8 mouse cellular contexts compared by ENCODE assay signal in the genomic region with DNA sequence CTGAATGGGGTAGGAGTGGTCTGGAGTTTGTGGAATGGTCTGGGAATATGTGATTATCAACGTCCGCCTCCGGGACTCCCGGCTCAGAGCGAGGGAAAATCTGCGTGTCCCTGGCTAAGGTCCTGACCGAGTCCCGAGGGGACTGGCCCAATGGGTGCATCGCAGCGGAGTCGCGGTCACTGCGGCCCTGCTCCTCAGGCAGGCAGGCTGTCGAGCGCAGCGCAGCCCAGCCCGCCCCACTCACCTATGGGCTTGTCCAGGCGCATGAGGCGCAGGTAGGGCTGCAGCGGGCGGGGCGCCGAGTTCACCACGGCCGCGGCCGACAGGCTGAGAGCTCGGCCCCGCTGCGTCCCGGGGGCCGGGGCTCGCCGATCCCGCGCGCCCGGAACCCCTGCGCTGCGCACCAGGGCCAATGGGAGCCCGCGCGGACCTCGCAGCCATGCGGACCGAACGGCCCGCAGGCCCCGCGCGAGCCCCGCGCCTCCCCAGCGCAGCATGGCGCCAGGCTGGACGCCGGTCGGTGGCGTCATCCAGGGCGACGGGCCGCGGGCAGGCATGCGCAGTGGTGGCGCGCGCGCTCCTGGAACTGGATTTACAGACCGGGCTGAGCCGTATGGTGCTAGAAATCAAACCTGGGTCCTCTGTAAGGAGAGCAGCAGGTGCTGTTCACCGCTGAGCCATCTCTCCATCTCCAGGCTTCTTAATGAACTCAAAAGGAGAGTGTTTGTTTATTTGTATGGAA. TPM values are rescaled to one million over a fixed set of nuclear protein-coding genes. Genes with fewer than 3 reads are reported as not detected.
DNase-seq lines count a peak whose midpoint lies in the region; ATAC-seq and TF ChIP-seq lines count a peak whose summit lies in the region.

No protein-coding gene starts in this region.

- H3K4me2 ChIP-seq in heart, embryonic 11.5 days: peak overlapping the region; percentile 76
- peak overlapping the region; percentile 84 for H3K4me2 ChIP-seq in kidney, embryonic 16.5 days (replicated peaks; ENCODE audit: low read depth, low read length)
- peak overlapping the region; percentile 67 for H3K4me2 ChIP-seq in liver, embryonic 11.5 days
- H3K4me2 ChIP-seq in myocyte (ENCODE audit: low read depth): peak overlapping the region; percentile 70

- peak overlapping the region; percentile 76 for H3K4me3 ChIP-seq in heart, embryonic 11.5 days (ENCODE audit: low read depth, low read length)
- H3K4me3 ChIP-seq in kidney, embryonic 16.5 days (ENCODE audit: low read length): peak overlapping the region; percentile 86
- peak overlapping the region; percentile 80 for H3K4me3 ChIP-seq in liver, embryonic 11.5 days (ENCODE audit: low read depth, low read length)
- peak overlapping the region; percentile 25 for H3K4me3 ChIP-seq in myocyte

- H3K36me3 ChIP-seq in heart, embryonic 11.5 days (ENCODE audit: control insufficient read depth, insufficient read depth, low read length): no peaks in the 10 kb centered on the region
- peaks cover 3% of the 10 kb centered on the region; the same call in 1 of the 2 replicates for H3K36me3 ChIP-seq in kidney, embryonic 16.5 days (ENCODE audit: insufficient read depth, low read length)
- H3K36me3 ChIP-seq in liver, embryonic 11.5 days (ENCODE audit: control insufficient read depth, insufficient read depth, low read length): no peaks in the 10 kb centered on the region
- H3K36me3 ChIP-seq in myocyte (ENCODE audit: control insufficient read depth, insufficient read depth): no peaks in the 10 kb centered on the region

- peak overlapping the region; percentile 35; the same call in 1 of the 2 replicates for H3K27ac ChIP-seq in heart, embryonic 11.5 days (ENCODE audit: low read depth, low read length)
- H3K27ac ChIP-seq in kidney, embryonic 16.5 days (ENCODE audit: low read length): peak overlapping the region; percentile 56; the same call in 1 of the 2 replicates
- peak overlapping the region; percentile 63 for H3K27ac ChIP-seq in liver, embryonic 11.5 days (ENCODE audit: low read depth, low read length)

- ATAC-seq in erythroblast, adult 5-6 weeks (replicated peaks; ENCODE audit: low FRiP score, poor library complexity, severe bottlenecking): peak; percentile 83
- ATAC-seq in heart, embryonic 11.5 days (replicated peaks; ENCODE audit: insufficient number of reproducible peaks, low FRiP score, low TSS enrichment): peak; percentile 92
- ATAC-seq in kidney, embryonic 16.5 days (ENCODE audit: low FRiP score, low TSS enrichment): peak; percentile 95
- peak; percentile 94 for ATAC-seq in liver, embryonic 11.5 days (replicated peaks; ENCODE audit: low FRiP score)

- TF ChIP-seq POLR2A in brain, embryonic 14.5 days (IDR thresholded peaks at IDR 0.05; ENCODE audit: borderline replicate concordance, extremely low read depth, insufficient read depth, insufficient read length, poor library complexity, severe bottlenecking): peak; percentile 99
- peak; percentile 88 for TF ChIP-seq POLR2A in myocyte (IDR thresholded peaks at IDR 0.05; ENCODE audit: insufficient read length, low read depth)

- H3K27me3 ChIP-seq in heart, embryonic 11.5 days (ENCODE audit: control insufficient read depth, insufficient read depth, low read length): no peaks in the 10 kb centered on the region
- H3K27me3 ChIP-seq in kidney, embryonic 16.5 days (ENCODE audit: insufficient read depth, low read length): no peaks in the 10 kb centered on the region
- H3K27me3 ChIP-seq in liver, embryonic 11.5 days (replicated peaks; ENCODE audit: control insufficient read depth, insufficient read depth, low read length): no peaks in the 10 kb centered on the region
- H3K27me3 ChIP-seq in myocyte (ENCODE audit: control insufficient read depth, insufficient read depth, insufficient read length): no peaks in the 10 kb centered on the region

- peak overlapping the region; percentile 49 for H3ac ChIP-seq in myocyte (ENCODE audit: control insufficient read depth, insufficient read length)

- no peaks in the 10 kb centered on the region for H3K4me1 ChIP-seq in heart, embryonic 11.5 days (ENCODE audit: control insufficient read depth, insufficient read depth, low read length)
- peaks cover 22% of the 10 kb centered on the region for H3K4me1 ChIP-seq in kidney, embryonic 16.5 days (ENCODE audit: insufficient read depth, low read length)
- H3K4me1 ChIP-seq in liver, embryonic 11.5 days (replicated peaks; ENCODE audit: control insufficient read depth, insufficient read depth, low read length): peaks cover 16% of the 10 kb centered on the region

- no peaks in the 10 kb centered on the region for H3K9me3 ChIP-seq in heart, embryonic 11.5 days (replicated peaks; ENCODE audit: control insufficient read depth, low read length)
- H3K9me3 ChIP-seq in kidney, embryonic 16.5 days (ENCODE audit: low read length): no peaks in the 10 kb centered on the region
- no peaks in the 10 kb centered on the region for H3K9me3 ChIP-seq in liver, embryonic 11.5 days (ENCODE audit: control insufficient read depth, low read length)

- peak; percentile 87 for DNase-seq in CD4-positive helper T cell, adult 2 months (ENCODE audit: low read depth, low spot score)
- DNase-seq in brain, embryonic 14.5 days (ENCODE audit: low read depth): peak; percentile 94
- peak; percentile 88 for DNase-seq in liver, embryonic 11.5 days (ENCODE audit: low spot score)
- DNase-seq in spleen, postnatal 4 days (ENCODE audit: low spot score in 2 of 2): peak; percentile 89 to 95

- WGBS in heart, embryonic 11.5 days (ENCODE audit: insufficient replicate concordance): under 1% methylated on average over 66 of the region's 71 CpGs
- under 1% methylated on average over 71 of the region's 71 CpGs for WGBS in kidney, embryonic 16.5 days
- 1% methylated on average over 71 of the region's 71 CpGs for WGBS in liver, embryonic 11.5 days

- H3K79me2 ChIP-seq in myocyte (ENCODE audit: control insufficient read depth, insufficient read depth): peaks cover 21% of the 10 kb centered on the region

- H3K9ac ChIP-seq in heart, embryonic 11.5 days (ENCODE audit: low read depth, low read length): peak overlapping the region; percentile 92
- H3K9ac ChIP-seq in kidney, embryonic 16.5 days (replicated peaks; ENCODE audit: low read length): peak overlapping the region; percentile 84
- peak overlapping the region; percentile 87 for H3K9ac ChIP-seq in liver, embryonic 11.5 days (ENCODE audit: low read depth, low read length)

- no peak for TF ChIP-seq CTCF in brain, embryonic 14.5 days (IDR thresholded peaks at IDR 0.05; ENCODE audit: borderline replicate concordance, extremely low read depth, insufficient read depth, insufficient read length)

TF ChIP-seq in myocyte, 11 proteins besides CTCF, POLR2A, EP300 and RAD21:
- TF ChIP-seq TCF3 (IDR thresholded peaks at IDR 0.05; ENCODE audit: insufficient read length, low read depth) (no peak), USF1 (IDR thresholded peaks at IDR 0.05; ENCODE audit: low read depth) (no peak), MYOG (IDR thresholded peaks at IDR 0.05; ENCODE audit: control insufficient read depth in 1 of 3, insufficient read depth in 1 of 3, insufficient read length in 2 of 3, low read depth in 2 of 3) (peak in 1 of 3 experiments; percentile 2), SRF (IDR thresholded peaks at IDR 0.05; ENCODE audit: control insufficient read depth, insufficient read length, low read depth) (peak; percentile 72), POLR2AphosphoS2 (IDR thresholded peaks at IDR 0.05; ENCODE audit: insufficient read length, low read depth) (peak; percentile 72), E2F4 (IDR thresholded peaks at IDR 0.05; ENCODE audit: insufficient read depth) (peak; percentile 40)

RNA-seq across cellular contexts. Expression of a gene that starts 1.0 kb away (rescaled TPM):
- polyA plus RNA-seq in brain, embryonic 14.5 days (2012; rRNA removed): 66.9 and 87.9 TPM in 2 replicates
- 3.5 and 6.1 TPM in 2 replicates for total RNA-seq in erythroblast, adult 5-6 weeks (2015; ENCODE audit: low replicate concordance)
- total RNA-seq in erythroblast, adult 5-6 weeks (2017; ENCODE audit: low replicate concordance): 3.2 and 8.3 TPM in 2 replicates
- 64.3 and 70.8 TPM in 2 replicates for polyA plus RNA-seq in heart, embryonic 11.5 days (2014; fragmentation: Nextera tagmentation; extraction: Ambion mirVana)
- polyA plus RNA-seq in kidney, embryonic 16.5 days (2015; fragmentation: Nextera tagmentation; extraction: Ambion mirVana): 68.5 and 70.3 TPM in 2 replicates
- 58.7 and 63.6 TPM in 2 replicates for polyA plus RNA-seq in liver, embryonic 11.5 days (2014; fragmentation: Nextera tagmentation; extraction: Ambion mirVana)
- 35.8 TPM for polyA plus RNA-seq in myocyte (2012; fragmentation: generic; extraction: Trizol)

RNA-seq across cellular contexts. Expression of a gene that starts 45.6 kb away (rescaled TPM):
- polyA plus RNA-seq in brain, embryonic 14.5 days (2012; rRNA removed): 0.45 and 0.53 TPM in 2 replicates
- 3.8 and 5.0 TPM in 2 replicates for total RNA-seq in erythroblast, adult 5-6 weeks (2015; ENCODE audit: low replicate concordance)
- total RNA-seq in erythroblast, adult 5-6 weeks (2017; ENCODE audit: low replicate concordance): 4.5 and 6.6 TPM in 2 replicates
- polyA plus RNA-seq in heart, embryonic 11.5 days (2014; fragmentation: Nextera tagmentation; extraction: Ambion mirVana): 1.1 and 1.7 TPM in 2 replicates
- 4.0 and 4.5 TPM in 2 replicates for polyA plus RNA-seq in kidney, embryonic 16.5 days (2015; fragmentation: Nextera tagmentation; extraction: Ambion mirVana)
- 2.0 and 3.0 TPM in 2 replicates for polyA plus RNA-seq in liver, embryonic 11.5 days (2014; fragmentation: Nextera tagmentation; extraction: Ambion mirVana)
- polyA plus RNA-seq in myocyte (2012; fragmentation: generic; extraction: Trizol): 0.66 TPM

Comparison
In these comparisons a context has a peak if more than half of its experiments do, and no peak if none do; other contexts are left out.
1. Peak in every context shown above with its lines: DNase-seq, ATAC-seq, H3K4me3 ChIP-seq and H3K27ac ChIP-seq.
2. H3K4me3 ChIP-seq: peak in every context shown above with its lines; median percentile 86 in kidney, embryonic 16.5 days; 80 in liver, embryonic 11.5 days; 76 in heart, embryonic 11.5 days; 25 in myocyte.